Mouse (Mus musculus): ENCODE data around the gene Dynlt1a. TPM values are rescaled to one million over a fixed set of nuclear protein-coding genes. Genes with fewer than 3 reads are reported as not detected.

The Dynlt1a gene
- 6.2 and 8.5 TPM in 2 replicates for total RNA-seq (2023)

DNA sequence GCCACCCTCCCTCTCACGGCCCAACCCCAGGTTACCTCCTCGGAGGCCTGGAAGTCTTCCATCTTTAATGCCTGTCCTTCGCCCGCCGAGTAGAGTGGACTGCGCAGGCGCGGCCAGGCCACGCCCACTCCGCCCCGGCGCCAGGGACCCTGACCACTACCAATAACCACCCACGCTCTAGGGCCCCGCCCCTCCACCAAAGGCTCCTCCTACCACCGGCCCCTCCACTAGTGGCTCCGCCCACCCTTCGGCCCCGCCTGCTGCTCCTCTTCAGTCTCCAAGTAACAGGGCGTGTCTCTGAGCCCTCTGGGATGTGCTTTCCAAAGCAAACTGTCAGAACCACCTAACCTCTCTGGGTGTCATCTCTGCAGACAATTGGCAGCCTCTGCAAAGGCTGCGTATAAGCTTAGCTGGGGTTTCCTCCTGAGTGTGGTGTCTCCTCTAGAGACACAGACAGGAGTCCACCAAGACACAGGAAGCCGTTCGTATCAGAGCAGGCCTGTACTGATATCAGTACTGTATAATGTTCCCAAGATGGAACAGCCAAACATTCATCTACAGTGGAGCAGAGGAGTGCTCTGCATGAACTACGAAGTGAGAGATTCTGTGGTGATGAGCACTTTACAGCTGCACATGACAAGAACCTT lies at the start of gene Dynlt1a:
Gene Dynlt1a, minus strand, starts transcription at position 162 of the 647 bp plus-strand sequence.

DNA sequence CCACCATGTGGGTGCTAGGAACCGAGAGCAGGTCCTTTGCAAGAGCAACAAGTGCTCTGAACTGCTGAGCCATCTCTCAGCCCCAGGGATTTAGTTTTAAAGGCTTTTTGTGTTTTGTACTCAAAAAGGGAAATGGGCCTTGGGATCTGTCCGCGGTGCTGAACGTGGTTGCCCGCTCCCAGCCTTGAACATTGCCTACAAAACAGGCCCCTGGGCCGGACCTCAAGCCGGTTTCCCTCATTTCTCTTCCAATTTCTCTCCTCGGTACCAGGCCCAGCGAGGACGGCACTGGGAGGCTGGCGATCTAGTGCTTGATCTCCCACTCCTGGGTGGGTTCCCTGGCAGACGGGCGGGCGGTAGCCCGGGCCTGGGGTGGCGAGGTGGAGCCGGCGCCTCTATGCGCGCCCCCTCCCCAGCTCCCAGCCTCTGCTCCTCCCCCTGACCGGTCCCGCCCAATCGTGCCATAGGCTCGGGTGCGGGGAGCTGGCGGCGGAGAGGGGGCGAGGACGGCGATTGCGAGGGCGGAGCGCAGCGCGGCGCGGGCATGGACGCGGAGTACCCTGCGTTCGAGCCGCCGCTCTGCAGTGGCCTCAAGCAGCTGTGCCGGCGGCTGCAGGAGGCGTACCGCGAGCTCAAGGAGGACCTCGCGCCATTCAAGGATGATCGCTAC lies 60.8 kb downstream of the Dynlt1a start, which contains the start of gene Tmem181a:
Gene Tmem181a, plus strand, starts transcription at position 461 of the 670 bp plus-strand sequence.

Other genes with a start within 250 kb of the Dynlt1a start
- 4.5 and 4.8 TPM in 2 replicates for gene Serac1, start 237.8 kb downstream of the Dynlt1a start, total RNA-seq (2023)
- 29.1 and 37.1 TPM in 2 replicates for gene Gtf2h5, start 237.7 kb downstream of the Dynlt1a start, total RNA-seq (2023)
- 13.4 and 13.6 TPM in 2 replicates for gene Tulp4, start 211.1 kb downstream of the Dynlt1a start, total RNA-seq (2023)
- 8.9 and 13.5 TPM in 2 replicates for gene Tmem181a, start 60.6 kb downstream of the Dynlt1a start, total RNA-seq (2023)
- gene Dynlt1b, start 112.6 kb upstream of the Dynlt1a start, total RNA-seq (2023), result 217 and 325 TPM in 2 replicates